In genomic region chr10:111160540-111160939, GRCm38 (mm10) we compare ENCODE assay signal across 2 mouse cellular contexts.
TF ChIP-seq lines count a peak whose summit lies in the region.

No protein-coding gene starts in this region.

TF ChIP-seq in CH12.LX, 34 proteins besides CTCF, POLR2A, EP300 and RAD21:
- TF ChIP-seq RCOR1 (conservative IDR thresholded peaks at IDR 0.05; ENCODE audit: low read depth, low read length) (no peak), ZNF384 (IDR thresholded peaks at IDR 0.05; ENCODE audit: low read depth, low read length) (peak; percentile 69), CHD2 (IDR thresholded peaks at IDR 0.05; ENCODE audit: low read length) (no peak), GABPA (IDR thresholded peaks at IDR 0.05; ENCODE audit: insufficient replicate concordance, low read depth, low read length) (no peak)

TF ChIP-seq in MEL, 35 proteins besides CTCF, POLR2A, EP300 and RAD21:
- TF ChIP-seq MAX (IDR thresholded peaks at IDR 0.05; ENCODE audit: low read length): no peak
- TF ChIP-seq GABPA (IDR thresholded peaks at IDR 0.05; ENCODE audit: low read depth, low read length): no peak
- TF ChIP-seq MXI1 (IDR thresholded peaks at IDR 0.05; ENCODE audit: low read depth, low read length): no peak
- no peak for TF ChIP-seq KAT2A (conservative IDR thresholded peaks at IDR 0.05; ENCODE audit: low read depth, low read length)
- no peak for TF ChIP-seq ETS1 (IDR thresholded peaks at IDR 0.05; ENCODE audit: low read depth, low read length)
- peak; percentile 44; the same call in 1 of the 2 replicates for TF ChIP-seq ZNF384 (IDR thresholded peaks at IDR 0.05; ENCODE audit: low read depth, low read length)
- no peak for TF ChIP-seq JUND (IDR thresholded peaks at IDR 0.05; ENCODE audit: low read depth, low read length)
- TF ChIP-seq TBP (IDR thresholded peaks at IDR 0.05; ENCODE audit: low read depth, low read length): no peak
TF ChIP-seq in MEL: peak in this region for 1.
